Mouse (Mus musculus) neural tube, embryonic 12.5 days (tissue): ENCODE data around the gene Arhgdia. TPM values are rescaled to one million over a fixed set of nuclear protein-coding genes. Genes with fewer than 3 reads are reported as not detected.
A peak's percentile ranks its signal among the peaks of the same experiment; 100 is the strongest.

Experiments
- ATAC-seq: fragments of 200-750 bp; cut with Nextera tagmentation; 2 replicates; pipeline ENCODE4 v1.8.0; 2017; ENCODE audit warnings: low read depth, mild to moderate bottlenecking, moderate TSS enrichment, moderate library complexity; ENCODE audit not compliant: low FRiP score
- H3K27ac ChIP-seq: fragments of 300-500 bp; sonication (generic); 2 replicates; pipeline ENCODE4 v1.5.1; 2016
- H3K27me3 ChIP-seq: fragments of 300-500 bp; sonication (generic); replicated peaks from 2 replicates; pipeline ENCODE4 v1.6.1; 2016; ENCODE audit warnings: mild to moderate bottlenecking
- H3K36me3 ChIP-seq: fragments of 300-500 bp; sonication (generic); 2 replicates; pipeline ENCODE4 v1.6.1; 2016; ENCODE audit warnings: mild to moderate bottlenecking
- H3K4me1 ChIP-seq: fragments of 300-500 bp; sonication (generic); 2 replicates; pipeline ENCODE4 v1.6.1; 2016
- H3K4me2 ChIP-seq: fragments of 300-500 bp; sonication (generic); replicated peaks from 2 replicates; pipeline ENCODE4 v1.6.1; 2016; ENCODE audit warnings: mild to moderate bottlenecking
- H3K4me3 ChIP-seq: fragments of 300-500 bp; sonication (generic); 2 replicates; pipeline ENCODE4 v1.5.1; 2016
- H3K9ac ChIP-seq: fragments of 300-500 bp; sonication (generic); 2 replicates; pipeline ENCODE4 v1.6.1; 2016; ENCODE audit warnings: mild to moderate bottlenecking
- H3K9me3 ChIP-seq: fragments of 300-500 bp; sonication (generic); 2 replicates; pipeline ENCODE4 v1.6.1; 2016; ENCODE audit warnings: mild to moderate bottlenecking
- WGBS: fragments of 180-500 bp; shearing (Covaris S2); methylation state at CpG from one replicate; pipeline ENCODE4 v1.1.7; 2016; 5-methylcytosine and 5-hydroxymethylcytosine counted together
- polyA plus RNA-seq: library from polyadenylated mRNA; unstranded; fragments of >200 nt; fragmentation: Nextera tagmentation; extraction: Ambion mirVana; gene quantifications from 2 replicates; pipeline ENCODE4 v1.2.1, GENCODE M21; 2016

Arhgdia gene
- polyA plus RNA-seq, 1 experiment from 2014 or later = 606 TPM

GRCm38 (mm10) chr11:120609250-120609649 is 27.8 kb upstream of the Arhgdia start:
- Histone ChIP-seq H3K4me1 (peaks cover 16% of the 10 kb centered on the region), H3K27ac (no peak overlapping the region), H3K4me2 (no peak overlapping the region), H3K9me3 (no peaks in the 10 kb centered on the region), H3K9ac (0 out of 2 replicates have a peak overlapping the region, but pooled peaks have one; percentile 48), H3K36me3 (peaks cover 70% of the 10 kb centered on the region), H3K4me3 (no peak overlapping the region), H3K27me3 (peaks cover 22% of the 10 kb centered on the region)
- no peak for ATAC-seq
- 45% methylated on average over 8 of the region's 8 CpGs for WGBS

GRCm38 (mm10) chr11:120608241-120609034 is 27.0 kb upstream of the Arhgdia start, which contains the start of gene Npb:
Npb (plus strand) TSS chr11:120608477.
- WGBS = 5% methylated on average over 45 of the region's 45 CpGs
- Histone ChIP-seq H3K27me3 (peaks cover 22% of the 10 kb centered on the region), H3K27ac (no peak within 1 kb of the TSS), H3K36me3 (peaks cover 70% of the 10 kb centered on the region), H3K4me2 (peak within 1 kb of the TSS; percentile 53), H3K9me3 (no peaks in the 10 kb centered on the region), H3K4me3 (peak within 1 kb of the TSS; percentile 19; the same call in 1 of the 2 replicates), H3K4me1 (peaks cover 16% of the 10 kb centered on the region), H3K9ac (peak within 1 kb of the TSS; percentile 48; the same call in 1 of the 2 replicates)
- no peak for ATAC-seq

DNA sequence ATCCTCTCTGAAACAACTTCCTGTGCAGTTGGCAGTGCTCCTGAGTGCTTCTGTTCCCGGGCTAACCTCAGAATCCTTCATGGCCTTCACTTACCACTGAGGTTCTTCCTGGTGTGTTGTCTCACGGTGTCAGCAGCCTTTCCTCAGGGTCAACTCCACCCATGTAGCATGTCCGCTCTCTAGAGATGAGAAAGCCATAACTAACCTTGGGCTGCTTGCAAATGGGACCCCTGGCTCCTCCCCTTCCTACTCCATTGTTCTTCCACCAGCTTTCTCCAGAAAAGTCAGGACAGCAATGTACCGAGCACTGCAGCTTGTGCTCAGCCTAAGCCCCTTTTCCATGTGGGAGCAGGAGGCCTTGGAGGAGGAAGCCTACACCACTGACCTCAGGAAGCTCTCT is 25.3 kb upstream of the Arhgdia start:
- Histone ChIP-seq H3K4me2 (no peak overlapping the region), H3K27ac (no peak overlapping the region), H3K4me3 (no peak overlapping the region), H3K36me3 (peaks cover 69% of the 10 kb centered on the region), H3K4me1 (peaks cover 16% of the 10 kb centered on the region), H3K9ac (no peak overlapping the region), H3K27me3 (peaks cover 22% of the 10 kb centered on the region), H3K9me3 (no peaks in the 10 kb centered on the region)
- WGBS = 77% methylated on average over 4 of the region's 4 CpGs
- ATAC-seq = no peak

DNA sequence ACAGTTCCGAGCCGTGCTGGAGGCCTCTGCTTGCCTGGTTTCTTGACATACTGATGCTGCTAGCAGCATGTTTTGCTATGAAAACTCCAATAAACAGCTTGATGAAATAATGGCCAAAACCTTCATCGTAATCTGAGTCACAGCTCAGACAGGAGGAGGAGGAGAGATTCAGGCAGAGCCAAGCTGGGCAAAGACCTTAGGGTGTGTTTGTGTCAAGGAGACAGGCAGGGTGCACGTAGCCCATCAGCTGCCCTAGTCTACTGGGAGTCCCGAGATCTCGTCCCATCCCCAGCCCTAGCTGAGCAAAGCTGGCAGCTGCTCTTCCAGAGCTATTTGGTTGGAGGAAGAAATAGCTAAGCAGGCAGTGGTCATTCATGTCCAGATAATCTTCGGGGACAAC is 24.2 kb upstream of the Arhgdia start:
- Histone ChIP-seq H3K4me2 (no peak overlapping the region), H3K27ac (no peak overlapping the region), H3K9me3 (no peaks in the 10 kb centered on the region), H3K36me3 (peaks cover 59% of the 10 kb centered on the region), H3K4me1 (peaks cover 16% of the 10 kb centered on the region), H3K27me3 (peaks cover 22% of the 10 kb centered on the region), H3K9ac (no peak overlapping the region), H3K4me3 (no peak overlapping the region)
- no peak for ATAC-seq
- 92% methylated on average over 7 of the region's 7 CpGs for WGBS

DNA sequence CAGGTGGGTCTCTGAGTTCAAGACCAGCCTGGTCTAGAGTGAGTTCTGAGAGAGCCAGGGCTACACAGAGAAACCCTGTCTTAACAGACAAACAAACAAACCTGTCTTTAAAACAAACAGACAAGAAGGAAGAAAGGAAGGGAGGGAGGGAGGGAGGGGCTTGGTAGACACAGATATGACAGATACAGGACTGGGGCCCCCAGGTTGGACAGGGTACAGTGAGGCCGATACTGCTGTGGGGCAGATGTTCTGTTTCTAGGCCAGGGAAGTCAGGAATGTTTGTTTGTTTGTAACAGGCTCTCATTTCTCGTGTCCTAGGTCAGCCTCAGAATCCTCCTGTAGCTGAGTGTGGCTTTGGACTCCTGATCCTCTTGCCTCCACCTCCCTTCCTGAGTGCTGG is 22.1 kb upstream of the Arhgdia start:
- H3K27me3 ChIP-seq = peaks cover 16% of the 10 kb centered on the region
- no peaks in the 10 kb centered on the region for H3K9me3 ChIP-seq
- 90% methylated on average over 2 of the region's 2 CpGs for WGBS
- H3K4me3 ChIP-seq = no peak overlapping the region
- H3K4me2 ChIP-seq = no peak overlapping the region
- no peak overlapping the region for H3K9ac ChIP-seq
- peaks cover 53% of the 10 kb centered on the region for H3K36me3 ChIP-seq
- H3K4me1 ChIP-seq = peaks cover 15% of the 10 kb centered on the region
- H3K27ac ChIP-seq = no peak overlapping the region
- no peak for ATAC-seq

GRCm38 (mm10) chr11:120600716-120601115 is 19.3 kb upstream of the Arhgdia start:
- H3K27me3 ChIP-seq = no peaks in the 10 kb centered on the region
- 98% methylated on average over 3 of the region's 3 CpGs for WGBS
- H3K4me3 ChIP-seq = no peak overlapping the region
- H3K9ac ChIP-seq = no peak overlapping the region
- peaks cover 58% of the 10 kb centered on the region for H3K36me3 ChIP-seq
- no peak overlapping the region for H3K4me2 ChIP-seq
- no peak overlapping the region for H3K27ac ChIP-seq
- ATAC-seq = no peak
- H3K4me1 ChIP-seq = peaks cover 23% of the 10 kb centered on the region
- H3K9me3 ChIP-seq = no peaks in the 10 kb centered on the region

DNA sequence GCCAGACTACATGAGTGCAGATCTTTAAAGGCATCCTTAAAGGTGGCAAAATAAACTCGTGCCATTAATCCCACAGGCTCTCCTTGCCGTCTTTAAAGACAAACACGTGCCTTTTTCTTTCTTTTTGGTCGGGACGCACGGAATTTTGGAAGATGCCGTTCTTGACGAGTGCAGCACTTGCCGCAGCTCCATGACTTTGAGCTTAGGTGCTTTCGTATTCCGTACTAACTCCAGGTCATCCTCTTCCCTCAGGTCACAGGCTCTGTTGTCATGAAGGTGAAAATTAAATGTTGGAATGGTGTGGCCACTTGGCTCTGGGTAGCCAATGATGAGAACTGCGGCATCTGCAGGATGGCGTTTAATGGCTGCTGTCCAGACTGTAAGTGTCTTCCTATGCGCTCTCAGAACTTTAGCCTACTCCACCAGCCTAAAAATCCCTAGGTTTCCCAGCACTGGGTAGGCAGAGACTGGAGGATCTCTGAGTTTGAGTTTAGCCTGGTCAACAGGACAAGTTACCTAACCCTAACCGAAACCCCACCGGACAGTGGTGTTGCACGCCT is 17.6 kb upstream of the Arhgdia start:
- ATAC-seq = peak; percentile 45; the same call in 1 of the 2 replicates
- H3K36me3 ChIP-seq = peaks cover 57% of the 10 kb centered on the region
- no peaks in the 10 kb centered on the region for H3K27me3 ChIP-seq
- H3K4me3 ChIP-seq = peak overlapping the region; percentile 100
- WGBS = 50% methylated on average over 17 of the region's 17 CpGs
- H3K4me1 ChIP-seq = peaks cover 23% of the 10 kb centered on the region
- H3K9me3 ChIP-seq = no peaks in the 10 kb centered on the region
- 0 out of 2 replicates have a peak overlapping the region, but pooled peaks have one; percentile 1 for H3K27ac ChIP-seq
- peak overlapping the region; percentile 98 for H3K4me2 ChIP-seq
- H3K9ac ChIP-seq = peak overlapping the region; percentile 99

DNA sequence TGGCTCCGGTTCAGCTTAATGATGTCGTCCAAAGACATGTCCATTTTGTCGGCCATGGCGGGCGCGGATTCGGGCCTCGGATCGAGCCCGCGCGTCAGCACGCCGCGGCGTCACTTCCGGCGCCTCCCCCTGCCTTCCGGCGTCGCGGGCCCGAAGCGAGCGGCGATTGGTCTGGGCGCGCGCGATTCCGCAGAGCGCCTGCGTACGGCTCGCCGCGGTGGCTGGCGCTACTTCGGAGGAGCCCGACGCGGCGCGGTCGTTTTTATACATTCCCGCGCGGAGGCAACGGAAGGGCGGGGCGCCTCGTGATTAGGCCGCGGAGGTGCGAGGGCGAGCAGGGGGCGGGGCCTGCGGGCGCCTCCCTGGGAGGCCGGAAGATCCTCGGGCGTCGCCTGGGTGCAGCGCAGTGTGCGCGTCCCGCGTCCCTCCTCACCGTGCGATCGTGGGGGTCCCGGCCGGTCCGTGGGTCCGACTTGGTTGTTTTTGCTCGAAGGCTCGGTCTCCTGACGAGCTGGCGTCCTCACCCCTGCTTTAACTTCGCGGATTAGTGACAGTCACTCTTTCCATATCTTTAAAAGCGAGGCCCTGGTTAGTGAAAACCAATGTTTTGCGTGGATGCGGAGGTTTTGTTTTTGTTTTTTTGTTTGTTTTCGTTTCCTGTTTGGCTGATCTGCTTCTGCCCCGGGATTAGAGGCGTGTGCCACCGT is 17.0 kb upstream of the Arhgdia start, which contains the start of the genes Alyref and Anapc11:
TSS of gene Alyref (minus strand) at position 83 of the 707 bp plus-strand sequence.
TSS of gene Anapc11 (plus strand) at position 139 of the 707 bp plus-strand sequence.
- H3K9me3 ChIP-seq = no peaks in the 10 kb centered on the region
- peak; percentile 94 for ATAC-seq
- H3K9ac ChIP-seq = peak within 1 kb of the TSS; percentile 99
- WGBS = under 1% methylated on average over 88 of the region's 88 CpGs
- peaks cover 23% of the 10 kb centered on the region for H3K4me1 ChIP-seq
- H3K27ac ChIP-seq = peak within 1 kb of the TSS; percentile 53; the same call in 1 of the 2 replicates
- H3K4me2 ChIP-seq = peak within 1 kb of the TSS; percentile 98
- H3K27me3 ChIP-seq = no peaks in the 10 kb centered on the region
- H3K36me3 ChIP-seq = peaks cover 57% of the 10 kb centered on the region
- peak within 1 kb of the TSS; percentile 100 for H3K4me3 ChIP-seq

- H3K27ac ChIP-seq = peak overlapping the region; percentile 53; the same call in 1 of the 2 replicates
- ATAC-seq = peak; percentile 58
- peaks cover 58% of the 10 kb centered on the region for H3K36me3 ChIP-seq
- peak overlapping the region; percentile 98 for H3K4me2 ChIP-seq
- H3K27me3 ChIP-seq = no peaks in the 10 kb centered on the region
- WGBS = 5% methylated on average over 99 of the region's 99 CpGs
- H3K4me3 ChIP-seq = peak overlapping the region; percentile 100
- peaks cover 23% of the 10 kb centered on the region for H3K4me1 ChIP-seq
- no peaks in the 10 kb centered on the region for H3K9me3 ChIP-seq
- peak overlapping the region; percentile 99 for H3K9ac ChIP-seq
Measured at GRCm38 (mm10) chr11:120597240-120598235, 16.1 kb upstream of the Arhgdia start.

- H3K4me3 ChIP-seq = no peak overlapping the region
- H3K4me1 ChIP-seq = no peaks in the 10 kb centered on the region
- ATAC-seq = no peak
- no peak overlapping the region for H3K4me2 ChIP-seq
- no peaks in the 10 kb centered on the region for H3K9me3 ChIP-seq
- H3K27me3 ChIP-seq = no peaks in the 10 kb centered on the region
- H3K9ac ChIP-seq = no peak overlapping the region
- 95% methylated on average over 6 of the region's 6 CpGs for WGBS
- peaks cover 89% of the 10 kb centered on the region for H3K36me3 ChIP-seq
- no peak overlapping the region for H3K27ac ChIP-seq
Measured at GRCm38 (mm10) chr11:120588531-120588930, 7.1 kb upstream of the Arhgdia start.

GRCm38 (mm10) chr11:120583937-120584336 is 2.5 kb upstream of the Arhgdia start:
- no peaks in the 10 kb centered on the region for H3K27me3 ChIP-seq
- H3K36me3 ChIP-seq = peaks cover 55% of the 10 kb centered on the region
- H3K9ac ChIP-seq = no peak overlapping the region
- H3K4me3 ChIP-seq = no peak overlapping the region
- peaks cover 21% of the 10 kb centered on the region for H3K4me1 ChIP-seq
- WGBS = 94% methylated on average over 1 of the region's 1 CpGs
- ATAC-seq = no peak
- H3K4me2 ChIP-seq = no peak overlapping the region
- no peaks in the 10 kb centered on the region for H3K9me3 ChIP-seq
- no peak overlapping the region for H3K27ac ChIP-seq
